Mouse (Mus musculus) spleen, postnatal 10 days (tissue): ENCODE results near the gene Dhrs3.

ENCODE experiments used
- DNase-seq, 2 experiments: peaks; one replicate each; pipeline ENCODE4 v3.0.0; 2021 to 2022; ENCODE audit warnings: low spot score in 2 of 2

Gene Dhrs3

DNA sequence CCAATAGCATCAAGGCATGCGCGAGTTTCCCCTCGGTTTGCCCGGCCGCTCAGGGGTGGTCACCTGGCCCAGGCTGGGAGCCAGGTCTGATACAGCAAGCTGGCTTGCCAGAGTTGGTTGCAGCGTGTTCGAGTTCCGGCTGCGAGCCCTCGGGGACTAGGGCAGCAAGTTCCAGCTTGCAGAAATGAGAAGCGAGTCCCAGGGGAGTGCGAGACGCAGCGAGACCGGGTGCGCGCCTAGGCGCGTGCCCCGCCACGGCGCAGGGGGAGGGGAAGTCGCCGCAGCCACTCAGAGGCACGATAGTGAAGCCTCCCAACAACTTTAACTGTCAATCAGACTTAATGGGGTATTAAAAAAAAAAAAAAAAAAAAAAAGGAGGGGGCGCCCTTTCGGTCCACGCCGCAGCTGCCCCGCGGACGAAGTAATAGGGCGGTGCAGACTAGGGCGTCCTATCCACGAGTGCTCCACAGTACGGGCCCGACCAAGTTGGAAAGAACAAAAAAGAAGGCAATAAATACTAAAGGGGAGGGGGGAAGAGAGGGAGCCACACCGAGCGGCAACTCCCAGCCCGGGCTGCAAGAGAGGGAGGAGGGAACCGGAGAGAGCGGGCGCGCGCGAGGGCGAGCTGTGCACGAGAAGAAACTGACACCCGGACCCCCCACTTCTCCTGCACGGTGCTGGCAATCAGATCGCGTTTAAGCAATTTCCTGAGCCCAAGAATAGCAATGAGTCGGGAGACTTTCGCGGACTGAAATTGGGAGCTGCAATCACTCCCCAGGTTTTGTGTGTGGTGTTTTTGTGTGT lies at the start of gene Dhrs3:
TSS of gene Dhrs3 (plus strand) at position 695 of the 804 bp plus-strand sequence.
- peak; percentile 75 to 90 for DNase-seq

DNA sequence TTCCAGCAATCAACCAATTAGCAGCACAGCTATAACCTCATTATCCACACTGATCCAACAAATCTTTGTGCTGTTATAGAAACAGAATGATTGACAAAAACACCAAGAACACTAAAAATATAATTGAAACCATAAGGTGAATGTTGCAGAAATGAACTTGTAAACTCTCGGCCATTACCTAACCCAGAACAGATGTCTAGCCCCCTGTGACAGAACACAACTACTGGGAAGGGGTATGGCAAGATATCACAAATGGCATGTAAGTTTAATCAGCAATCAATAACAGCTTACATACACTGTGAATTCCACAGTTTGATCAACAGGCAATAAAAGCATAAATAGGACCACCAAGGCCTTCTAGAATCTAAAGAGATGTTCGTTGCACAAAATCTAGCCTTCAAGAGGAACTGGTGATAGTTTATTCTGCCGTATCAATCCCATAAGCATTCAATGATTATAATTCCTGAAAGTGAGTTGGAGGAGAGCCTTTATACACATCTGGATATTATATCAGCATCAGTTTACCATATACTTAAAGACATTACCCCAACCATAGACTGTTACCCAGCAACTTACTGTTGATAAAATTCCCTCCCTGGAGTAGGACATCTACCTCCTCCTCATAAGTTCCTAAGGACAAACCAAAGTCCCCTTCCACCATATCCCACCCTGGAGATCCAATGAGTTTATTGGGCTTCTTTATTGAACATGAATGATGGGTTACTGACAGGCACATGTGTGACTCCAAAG lies 30.7 kb upstream of the Dhrs3 start:
- no peak for DNase-seq

DNA sequence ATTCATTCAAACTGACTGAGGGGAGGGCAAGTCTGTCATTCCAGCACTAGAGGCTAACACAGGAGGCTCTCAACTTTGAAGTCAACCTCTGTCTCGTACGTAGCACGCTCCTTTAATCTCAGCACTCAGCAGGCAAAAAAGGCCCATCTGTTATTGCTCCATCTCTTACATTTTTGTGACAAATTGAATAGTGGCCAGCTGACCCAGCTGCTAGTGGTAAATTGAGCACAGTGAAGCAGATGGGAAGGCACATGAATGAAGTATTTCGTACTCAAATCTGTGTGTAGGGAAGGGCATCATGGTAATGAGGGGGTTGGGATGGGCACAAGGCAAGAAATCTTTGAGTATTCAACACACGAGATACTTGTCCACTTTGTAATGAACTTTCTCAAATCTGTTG lies 24.7 kb upstream of the Dhrs3 start:
- no peak for DNase-seq

DNA sequence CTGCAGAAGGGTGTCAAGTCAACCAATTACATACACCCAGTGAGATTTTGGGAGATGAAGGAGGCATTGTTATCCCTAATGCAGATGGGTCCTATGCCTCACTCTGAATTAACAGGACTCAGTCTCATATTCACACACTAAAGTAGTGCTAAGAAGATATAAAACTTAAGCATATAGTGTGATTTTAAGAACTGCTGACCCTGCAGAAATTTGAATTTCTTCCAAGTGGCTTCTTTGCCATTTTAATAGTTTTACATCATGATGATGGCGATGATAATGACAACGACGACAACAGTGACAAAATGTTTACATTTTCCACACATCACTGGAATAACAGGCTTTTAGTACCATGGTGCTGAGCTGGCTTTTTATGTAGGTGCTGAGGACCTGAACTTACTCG lies 24.0 kb upstream of the Dhrs3 start:
- DNase-seq: no peak

DNA sequence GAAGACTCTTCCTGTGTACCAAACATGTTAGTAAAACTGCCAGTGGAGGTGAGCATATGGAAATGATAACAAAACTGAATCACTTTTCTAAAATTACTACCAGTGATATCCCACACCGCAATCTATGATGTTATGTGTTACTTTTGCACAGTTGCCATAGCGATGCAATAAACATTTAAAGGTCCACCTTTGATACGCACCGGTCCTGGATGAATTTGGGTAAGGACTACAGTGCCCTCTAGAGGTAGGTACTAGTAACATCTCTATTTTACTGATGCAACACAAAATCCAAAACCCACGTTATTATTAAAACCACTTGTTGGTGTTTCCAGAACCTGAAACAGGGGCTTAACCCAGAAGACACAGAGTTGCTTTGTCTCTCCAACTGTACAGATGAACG lies 19.7 kb upstream of the Dhrs3 start:
- DNase-seq: no peak

DNA sequence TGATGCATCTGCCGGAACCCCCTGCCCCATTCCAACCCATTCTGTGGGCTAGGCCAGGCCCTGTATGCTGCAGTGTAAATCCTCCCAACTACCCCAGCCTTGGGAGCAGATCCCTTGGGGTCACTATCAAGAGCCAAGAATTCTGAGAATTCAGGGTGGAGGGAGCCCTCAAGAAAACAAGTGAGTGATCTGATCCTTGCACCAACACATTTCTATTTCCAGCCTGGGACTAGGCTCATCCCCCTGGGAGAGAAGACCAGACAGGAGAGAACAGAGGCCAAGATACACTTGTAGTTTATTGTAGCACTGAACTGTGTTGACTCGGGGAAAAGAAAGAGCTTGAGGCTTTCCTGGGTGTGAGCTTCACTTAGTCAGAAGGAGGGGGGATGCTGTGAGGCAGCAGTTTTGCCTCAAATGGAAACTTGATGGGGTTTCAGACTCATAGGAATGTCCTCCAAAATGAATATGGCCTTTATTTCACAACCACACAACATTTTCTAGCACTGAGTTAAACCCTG lies 17.0 kb upstream of the Dhrs3 start:
- DNase-seq: no peak

DNA sequence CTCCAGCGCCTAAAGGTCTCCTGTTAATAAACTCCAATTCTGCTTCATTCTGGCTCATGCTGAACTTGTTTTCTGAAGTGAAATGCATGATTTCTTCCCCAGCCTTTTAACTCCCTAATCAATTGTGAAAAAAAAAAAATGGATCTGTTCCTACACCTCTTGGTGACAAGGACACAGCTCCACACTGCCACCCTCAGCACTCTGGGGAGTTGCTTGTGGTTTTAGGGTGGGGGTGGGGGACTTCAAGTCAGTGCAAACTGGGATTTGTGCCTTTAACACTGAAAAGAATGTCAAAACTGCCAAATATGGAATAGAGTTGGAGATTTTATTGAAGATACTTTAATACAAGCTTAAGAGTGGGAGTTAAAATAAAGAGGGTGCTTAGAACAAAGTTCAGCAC lies 13.1 kb upstream of the Dhrs3 start:
- DNase-seq: no peak

DNA sequence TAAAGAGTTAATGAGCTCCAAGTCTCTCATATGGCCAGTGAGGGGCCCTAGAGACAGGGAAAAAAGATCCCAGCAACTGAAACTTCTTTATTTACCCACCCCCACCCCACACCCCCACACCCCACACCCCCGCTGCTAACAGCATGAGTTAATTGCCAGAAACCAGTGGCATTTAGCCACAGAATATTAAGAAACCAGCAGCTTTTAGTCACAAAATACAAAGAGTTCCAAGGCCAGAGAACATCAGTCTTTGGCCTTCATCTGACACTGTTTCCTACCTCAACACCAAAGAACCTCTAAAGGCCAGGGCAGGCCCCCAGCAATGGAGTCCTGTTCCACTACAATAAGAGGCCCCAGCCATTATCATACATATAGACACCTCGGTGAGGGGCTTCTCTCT lies 11.3 kb upstream of the Dhrs3 start:
- DNase-seq: no peak

DNA sequence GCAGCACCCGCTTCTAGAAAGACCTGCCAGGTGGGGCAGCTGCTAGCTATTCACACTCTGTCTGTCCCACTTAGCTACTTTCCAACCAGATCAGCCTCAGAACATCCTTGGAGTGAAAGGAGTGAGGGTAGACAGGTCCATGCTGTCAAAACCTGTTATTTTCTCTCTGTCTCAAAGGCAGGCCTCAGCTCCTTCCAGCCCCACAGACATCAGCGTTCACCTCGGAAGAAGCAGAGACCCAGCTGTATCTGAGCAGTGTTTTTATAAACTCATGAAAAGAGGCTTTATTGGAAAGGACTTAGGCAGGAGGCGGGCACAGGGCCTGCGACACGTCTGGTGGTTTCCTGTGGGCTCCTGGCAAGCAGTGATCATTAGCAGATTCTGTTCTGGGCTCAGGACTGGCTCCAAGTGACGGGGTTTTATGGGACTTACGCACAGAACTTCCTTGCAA lies 9.7 kb upstream of the Dhrs3 start:
- DNase-seq: no peak

DNA sequence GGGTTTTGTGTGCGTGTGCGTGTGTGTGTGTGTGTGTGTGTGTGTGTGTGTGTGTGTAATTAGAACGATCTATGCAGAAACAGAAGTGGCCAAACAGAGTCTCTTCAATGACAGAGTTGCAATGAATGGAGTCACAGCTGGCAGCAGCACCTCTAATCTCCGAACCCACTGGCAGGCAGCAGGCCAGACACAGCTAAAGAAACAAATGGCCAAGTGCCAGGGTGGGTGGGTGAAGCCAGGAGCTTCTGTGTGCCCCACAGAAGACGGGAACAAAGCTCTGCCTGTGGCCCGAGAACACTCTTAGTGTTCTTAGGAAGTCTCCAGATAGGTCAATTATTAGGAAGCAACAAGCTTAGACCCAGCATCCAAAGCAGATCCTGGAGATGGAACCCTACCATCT lies 6.2 kb upstream of the Dhrs3 start:
- no peak for DNase-seq

DNA sequence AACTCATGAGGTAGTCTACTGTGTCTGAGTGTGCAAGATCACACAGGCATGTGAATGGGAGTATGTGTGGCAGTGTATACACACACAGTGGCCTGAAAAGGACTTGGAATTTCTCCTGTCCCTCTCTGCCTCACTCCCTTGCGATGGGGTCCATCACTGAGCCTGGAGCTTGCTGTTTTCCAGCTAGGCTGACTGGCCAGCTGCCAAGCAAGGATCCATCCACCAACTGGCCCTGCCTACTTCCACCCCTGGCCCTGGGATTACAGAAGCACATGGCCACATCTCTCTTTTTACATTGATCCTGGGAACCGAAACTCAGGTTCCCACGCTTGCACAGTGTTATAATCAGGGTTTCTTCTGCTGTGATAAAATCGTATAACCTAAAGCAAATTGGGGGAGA lies 3.9 kb upstream of the Dhrs3 start:
- DNase-seq: no peak

DNA sequence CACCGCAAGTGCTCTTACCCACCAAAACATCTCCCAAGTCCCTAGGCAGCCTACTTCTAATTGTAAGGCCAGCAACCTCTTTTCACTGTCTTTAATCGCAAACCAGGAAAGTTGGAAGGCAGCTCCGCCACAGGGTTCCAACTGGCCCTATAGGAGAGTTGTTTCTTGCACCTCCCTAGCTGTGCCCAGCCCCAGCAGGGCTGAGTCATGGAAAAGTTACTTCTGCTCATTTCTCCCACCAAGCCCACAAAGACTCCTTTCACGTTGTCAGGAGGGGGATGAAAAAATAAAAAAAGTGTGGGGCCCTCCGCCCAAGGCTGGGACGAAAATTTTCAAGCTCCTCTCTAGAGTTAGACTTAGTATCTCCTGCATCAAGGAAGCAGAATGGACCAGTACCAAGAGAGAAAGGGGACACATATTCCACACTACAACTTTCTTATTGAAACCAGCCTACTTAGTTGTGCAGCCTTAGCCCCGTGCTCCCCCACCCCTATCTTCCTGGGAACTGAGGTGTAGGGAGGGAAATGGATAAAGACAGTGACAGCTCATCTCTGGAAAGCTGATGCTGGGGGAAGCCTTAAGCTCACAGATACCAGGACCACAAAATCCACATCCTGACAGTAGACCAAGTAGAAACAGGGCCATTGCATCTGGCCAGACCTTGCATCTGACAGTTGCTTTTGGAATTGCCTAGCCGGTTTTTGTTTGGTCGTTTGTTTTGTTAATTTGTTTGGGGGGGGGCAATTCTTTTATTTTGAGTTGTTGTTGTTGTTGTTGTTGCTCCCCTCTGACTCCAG lies 2.9 kb upstream of the Dhrs3 start:
- no peak for DNase-seq

DNA sequence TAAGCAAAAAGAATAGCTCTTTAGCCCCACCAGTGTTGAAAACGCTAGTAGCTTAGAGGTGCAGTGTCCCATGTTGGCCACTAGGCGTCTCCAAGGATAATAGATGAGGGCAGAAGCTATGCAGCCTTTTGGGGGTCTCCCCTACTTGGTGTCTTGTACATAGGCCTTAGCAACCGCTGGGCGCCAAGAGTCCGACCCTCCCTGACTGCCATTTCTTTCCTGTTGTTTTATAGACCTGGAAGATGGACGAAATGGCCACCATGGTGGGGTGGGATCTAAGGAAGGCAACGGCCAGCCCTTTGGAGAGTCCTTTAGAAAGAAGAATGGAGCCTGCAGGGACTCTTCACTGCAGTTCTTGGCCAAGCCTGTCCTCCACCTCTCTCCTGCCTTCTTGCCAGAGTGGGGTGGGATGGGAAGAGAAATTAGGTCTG lies 1.9 kb upstream of the Dhrs3 start:
- DNase-seq: peak; percentile 61 to 79

DNA sequence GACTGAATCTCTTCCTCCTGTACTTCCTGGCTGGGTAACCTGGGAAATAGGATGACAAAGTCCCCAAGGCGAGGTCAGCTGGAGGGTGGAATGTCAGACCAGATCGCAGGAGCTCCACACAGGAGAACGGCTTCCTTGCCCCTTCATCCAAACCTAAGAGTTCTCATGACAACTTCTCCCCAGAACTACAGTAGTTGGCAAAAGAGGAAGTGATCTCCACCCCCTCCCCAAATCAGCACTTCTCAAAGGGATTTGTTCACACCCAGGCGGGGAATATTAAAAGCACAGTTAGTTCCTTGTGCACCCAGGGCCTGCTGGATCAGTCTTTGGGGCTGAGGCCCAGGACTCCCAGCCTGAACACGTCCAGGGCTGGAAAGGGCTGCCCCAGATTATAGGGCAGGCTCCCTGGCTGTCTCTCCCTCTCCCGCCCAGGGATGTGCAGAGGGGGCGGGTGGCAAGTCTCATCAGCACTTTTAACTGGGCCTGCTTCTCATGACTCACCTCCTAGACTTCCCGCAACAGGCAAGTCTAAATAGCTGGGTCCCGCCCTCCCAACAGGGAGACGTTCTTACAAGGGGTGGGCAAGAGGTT lies 1.4 kb upstream of the Dhrs3 start:
- peak; percentile 43 to 48 for DNase-seq

DNA sequence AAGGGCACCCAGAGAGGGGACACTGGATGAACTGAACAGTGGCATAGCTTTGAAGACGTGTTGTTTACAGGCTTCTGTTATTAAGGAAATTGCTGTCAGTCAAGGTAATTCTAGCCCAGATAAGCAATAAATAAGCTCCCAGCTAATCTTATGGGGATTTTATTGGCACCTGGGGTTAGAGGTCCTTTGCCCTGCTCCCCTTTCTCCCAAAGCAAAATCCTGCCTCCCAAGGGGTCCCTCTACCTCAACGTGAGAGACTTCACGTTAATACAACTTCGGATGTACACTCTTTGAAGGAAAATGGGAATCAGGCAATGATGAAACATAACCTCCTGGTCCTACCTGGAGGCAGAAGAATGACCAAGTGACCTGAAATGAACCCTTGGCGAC lies 889 bp upstream of the Dhrs3 start:
- DNase-seq: no peak

DNA sequence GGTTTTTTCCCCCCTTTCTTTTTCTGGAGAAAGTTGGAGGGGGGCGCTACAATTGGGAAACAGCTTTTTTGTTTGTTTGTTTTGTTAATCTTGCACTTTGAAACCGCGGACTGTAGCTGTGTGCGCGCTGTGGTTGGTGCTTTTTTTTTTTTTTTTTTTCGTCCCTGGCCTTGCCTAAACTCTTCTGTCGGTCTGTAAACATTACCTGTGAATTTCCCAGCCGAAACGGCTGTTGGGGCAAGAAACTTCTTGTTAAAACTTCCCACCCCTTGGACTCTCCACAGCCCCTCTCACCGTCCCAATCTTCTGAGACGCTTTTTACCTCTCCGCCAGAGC lies 278 bp downstream of the Dhrs3 start:
- peak in 1 of 2 experiments; percentile 32 for DNase-seq

DNA sequence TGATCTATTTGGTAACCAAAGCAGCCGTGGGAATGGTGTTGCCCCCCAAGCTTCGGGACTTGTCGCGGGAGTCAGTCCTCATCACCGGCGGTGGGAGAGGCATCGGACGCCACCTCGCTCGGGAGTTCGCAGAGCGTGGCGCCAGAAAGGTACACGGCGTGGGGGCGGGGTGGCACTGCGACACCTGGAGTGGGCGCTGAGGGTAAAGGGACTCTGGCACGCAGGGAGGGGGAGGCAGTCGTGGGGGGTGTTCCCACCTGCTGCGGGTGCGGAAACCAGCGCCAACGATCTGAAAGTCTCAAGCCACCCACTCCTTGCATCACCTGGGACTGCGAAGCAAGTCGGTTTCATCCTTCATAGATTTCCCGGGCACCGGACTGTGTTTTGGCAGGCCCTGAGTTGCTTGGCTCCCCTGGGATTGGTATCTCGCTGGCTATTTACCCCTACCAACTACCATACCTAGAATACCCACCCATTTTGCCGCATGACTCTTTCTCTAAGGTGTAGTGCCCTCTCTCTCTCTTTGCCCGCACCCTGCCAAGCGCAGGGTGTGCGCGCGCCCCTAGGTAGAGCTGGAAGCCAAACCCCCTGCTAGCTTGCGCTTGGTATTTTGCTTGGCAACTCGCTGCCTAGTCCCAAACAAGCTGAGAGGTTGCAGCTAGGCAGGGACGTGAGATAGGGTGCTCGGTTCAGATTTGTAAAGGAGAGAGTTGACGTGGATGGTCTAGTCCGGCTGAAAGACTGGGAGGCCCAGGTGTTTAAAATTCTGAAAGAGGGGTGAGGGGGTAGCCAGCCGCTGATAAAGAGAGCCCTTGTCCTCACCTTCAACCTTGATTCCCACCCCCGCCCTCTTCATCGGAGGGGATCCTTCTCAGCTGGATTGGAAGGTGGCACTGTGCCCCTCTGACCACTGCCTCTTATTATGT lies 1.2 kb downstream of the Dhrs3 start:
- peak; percentile 62 to 67 for DNase-seq

DNA sequence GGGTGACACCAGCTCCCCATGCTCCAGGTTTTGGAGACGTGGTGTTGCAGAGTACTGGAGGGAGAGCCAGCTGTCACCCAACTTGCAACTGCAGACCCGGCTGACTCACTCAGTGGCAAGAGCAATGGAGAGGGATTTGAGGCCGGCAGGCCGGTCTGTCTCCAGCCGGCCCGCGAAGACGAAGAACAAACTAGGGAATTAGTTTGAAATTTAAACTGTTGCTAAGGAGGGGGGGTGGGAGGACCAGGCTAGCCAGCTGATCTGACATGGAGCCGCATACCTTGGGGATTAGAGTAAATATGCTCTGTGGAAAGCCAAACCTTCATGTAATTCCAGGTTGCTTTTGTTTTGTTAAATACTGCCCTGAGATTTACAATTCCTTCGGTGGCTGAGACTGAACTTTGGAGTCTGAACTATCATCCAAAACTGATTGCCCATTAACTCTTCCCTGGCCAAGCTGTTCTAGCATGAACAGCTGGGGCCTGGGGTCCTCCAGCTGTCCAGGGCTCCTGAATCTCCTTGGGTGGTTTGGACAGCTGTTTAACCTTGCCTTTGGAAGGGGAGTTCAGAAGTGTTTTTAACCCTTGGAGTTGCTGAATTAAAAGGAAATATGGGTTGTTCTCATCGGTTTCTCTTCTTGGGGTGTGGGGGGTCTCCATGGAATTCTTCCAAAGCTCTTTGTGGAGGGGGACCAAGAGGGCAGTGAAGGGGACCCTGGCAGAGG lies 2.0 kb downstream of the Dhrs3 start:
- DNase-seq: peak in 1 of 2 experiments; percentile 21

DNA sequence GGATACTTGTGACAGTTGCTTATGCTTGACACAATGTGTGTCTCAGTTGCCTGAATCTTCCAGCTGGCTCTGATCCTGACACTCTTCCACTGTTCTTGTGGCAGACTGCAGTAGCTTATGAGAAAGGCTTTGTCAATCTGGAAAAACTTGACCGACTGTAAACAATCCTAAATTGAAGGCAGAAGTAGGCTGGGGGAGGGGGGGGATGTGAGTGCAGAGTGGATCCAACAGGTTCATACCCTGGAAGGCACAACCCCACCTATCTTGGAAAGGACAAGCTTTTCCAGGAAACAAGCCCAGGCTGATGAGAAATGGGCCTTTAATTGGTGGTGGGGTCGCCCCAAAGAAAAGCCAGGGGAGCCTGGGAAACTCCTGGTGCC lies 2.6 kb downstream of the Dhrs3 start:
- DNase-seq: no peak

DNA sequence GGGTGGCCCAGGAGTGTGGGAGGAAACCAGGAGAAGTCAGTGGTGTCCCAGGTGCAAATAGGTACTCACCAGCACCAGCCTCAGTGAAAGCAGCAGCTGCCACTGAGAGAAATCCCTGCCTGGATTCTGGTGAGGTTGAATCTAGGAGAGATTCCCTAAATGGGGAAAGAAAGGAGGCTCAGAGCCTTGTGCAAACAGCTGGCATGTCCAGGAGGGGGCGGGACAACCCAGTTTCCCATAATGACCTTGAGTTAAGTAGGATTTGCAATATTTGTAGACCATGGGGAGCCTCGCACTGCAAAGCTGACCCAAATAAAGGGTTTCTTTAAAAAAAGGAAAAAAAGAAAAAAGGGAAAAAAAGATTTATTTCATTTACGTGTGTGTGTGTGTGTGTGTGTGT lies 3.7 kb downstream of the Dhrs3 start:
- no peak for DNase-seq
